Mouse (Mus musculus) layer of hippocampus, adult 2 months (tissue): ENCODE data around the gene Lrp6. TPM values are rescaled to one million over a fixed set of nuclear protein-coding genes. Genes with fewer than 3 reads are reported as not detected.

Experiments
- DNase-seq, 2 experiments: peaks; one replicate each; pipeline ENCODE4 v3.0.0; 2022; ENCODE audit warnings: low spot score in 2 of 2
- H3K27ac ChIP-seq: fragments of 200-600 bp; 2 replicates; pipeline ENCODE4 v1.8.1; 2022
- H3K4me3 ChIP-seq: fragments of 200-600 bp; 2 replicates; pipeline ENCODE4 v1.8.1; 2022; ENCODE audit warnings: mild to moderate bottlenecking
- CTCF ChIP-seq: fragments of 200-600 bp; conservative IDR thresholded peaks from 2 replicates; pipeline ENCODE4 v1.8.1; 2022; ENCODE audit warnings: antibody characterized with exemption, mild to moderate bottlenecking, moderate library complexity
- total RNA-seq, 2 experiments: library from RNA; stranded (reverse); gene quantifications; 2 replicates each; pipeline ENCODE4 v1.2.3; 2021

Gene Lrp6
- total RNA-seq, 2 experiments from 2014 or later, result 49.2 to 54.5 TPM

- Histone ChIP-seq H3K27ac (no peak overlapping the region), H3K4me3 (no peak overlapping the region)
- TF ChIP-seq CTCF, result no peak
- DNase-seq, result no peak
These were observed 31.0 kb upstream of the Lrp6 start for GRCm38 (mm10) chr6:134597651-134598229.

- no peak for TF ChIP-seq CTCF
- Histone ChIP-seq H3K4me3 (no peak overlapping the region), H3K27ac (no peak overlapping the region)
- DNase-seq, result no peak
These were observed 28.0 kb upstream of the Lrp6 start for GRCm38 (mm10) chr6:134594569-134595442.

DNA sequence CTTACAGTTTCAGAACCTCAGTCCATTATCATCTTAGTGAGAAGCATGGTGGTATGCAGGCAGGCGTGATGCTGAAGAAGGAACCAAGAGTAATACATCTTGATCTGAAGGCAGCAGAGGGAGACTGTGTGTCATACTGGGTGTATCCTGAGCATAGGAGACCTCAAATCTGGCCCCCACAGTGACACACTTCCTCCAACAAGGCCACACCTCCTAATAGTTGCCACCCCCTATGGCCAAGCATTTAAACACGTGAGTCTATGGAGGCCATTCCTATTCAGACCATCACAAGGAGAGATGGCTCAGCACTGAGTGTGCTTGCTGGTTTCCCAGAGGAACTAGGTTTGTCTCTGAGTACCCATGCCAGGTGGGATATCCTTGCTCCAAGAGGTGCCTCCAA is 24.8 kb upstream of the Lrp6 start:
- no peak overlapping the region for H3K4me3 ChIP-seq
- H3K27ac ChIP-seq, result no peak overlapping the region
- DNase-seq, result no peak
- TF ChIP-seq CTCF, result no peak

- Histone ChIP-seq H3K27ac (no peak overlapping the region), H3K4me3 (no peak overlapping the region)
- no peak for DNase-seq
- TF ChIP-seq CTCF, result no peak
These were observed 19.5 kb upstream of the Lrp6 start for GRCm38 (mm10) chr6:134586241-134586640.

DNA sequence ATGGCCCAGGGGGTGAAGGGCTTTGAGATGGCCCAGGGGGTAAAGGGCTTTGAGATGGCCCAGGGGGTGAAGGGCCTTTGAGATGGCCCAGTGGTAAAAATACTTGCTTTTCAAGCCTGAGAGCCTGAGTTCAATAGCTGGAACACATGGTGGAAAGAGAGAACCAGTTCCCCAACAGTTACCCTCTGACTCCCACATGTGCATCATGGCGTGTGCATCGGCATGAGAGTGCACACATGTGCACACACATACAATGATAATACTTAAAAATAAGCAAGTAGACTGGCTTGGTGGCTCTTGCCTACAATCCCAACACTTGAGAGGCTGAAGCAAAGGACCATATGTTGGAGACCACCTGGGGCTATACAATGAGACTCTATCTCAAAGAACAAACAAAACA is 17.9 kb upstream of the Lrp6 start:
- TF ChIP-seq CTCF, result no peak
- no peak overlapping the region for H3K27ac ChIP-seq
- no peak overlapping the region for H3K4me3 ChIP-seq
- no peak for DNase-seq

DNA sequence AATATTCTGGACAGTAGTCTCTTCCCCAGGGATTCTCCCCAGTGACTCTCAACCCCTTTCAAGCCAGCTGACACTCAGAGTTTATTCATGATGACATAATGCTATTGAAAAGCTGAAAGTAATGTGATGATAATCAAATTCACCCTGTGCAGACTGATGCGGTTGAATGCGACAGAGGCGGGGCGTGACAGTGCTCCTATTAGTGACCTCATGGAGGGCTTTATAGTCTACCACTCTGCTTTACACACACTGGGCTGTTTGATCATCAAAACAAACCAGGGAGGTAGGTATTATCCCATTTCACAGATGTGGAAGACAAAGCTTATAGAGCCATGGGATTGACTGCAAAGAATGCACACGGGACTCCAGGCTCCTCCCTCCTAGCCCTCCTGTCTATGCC is 15.3 kb upstream of the Lrp6 start:
- H3K4me3 ChIP-seq, result no peak overlapping the region
- TF ChIP-seq CTCF, result no peak
- DNase-seq, result no peak
- no peak overlapping the region for H3K27ac ChIP-seq

GRCm38 (mm10) chr6:134579506-134579905 is 12.7 kb upstream of the Lrp6 start:
- no peak for TF ChIP-seq CTCF
- Histone ChIP-seq H3K27ac (no peak overlapping the region), H3K4me3 (no peak overlapping the region)
- no peak for DNase-seq

- H3K4me3 ChIP-seq, result no peak overlapping the region
- H3K27ac ChIP-seq, result no peak overlapping the region
- TF ChIP-seq CTCF, result no peak
- no peak for DNase-seq
These were observed 11.3 kb upstream of the Lrp6 start for GRCm38 (mm10) chr6:134578039-134578438.

GRCm38 (mm10) chr6:134575288-134575741 is 8.6 kb upstream of the Lrp6 start:
- no peak for DNase-seq
- no peak for TF ChIP-seq CTCF
- H3K27ac ChIP-seq, result no peak overlapping the region
- H3K4me3 ChIP-seq, result no peak overlapping the region

- no peak overlapping the region for H3K27ac ChIP-seq
- no peak for TF ChIP-seq CTCF
- H3K4me3 ChIP-seq, result no peak overlapping the region
- no peak for DNase-seq
These were observed 1.3 kb upstream of the Lrp6 start for GRCm38 (mm10) chr6:134567986-134568556.

- no peak for TF ChIP-seq CTCF
- Histone ChIP-seq H3K4me3 (peak overlapping the region; percentile 70), H3K27ac (peak overlapping the region; percentile 99)
- DNase-seq, result no peak
These were observed 432 bp downstream of the Lrp6 start for GRCm38 (mm10) chr6:134566248-134566817.

DNA sequence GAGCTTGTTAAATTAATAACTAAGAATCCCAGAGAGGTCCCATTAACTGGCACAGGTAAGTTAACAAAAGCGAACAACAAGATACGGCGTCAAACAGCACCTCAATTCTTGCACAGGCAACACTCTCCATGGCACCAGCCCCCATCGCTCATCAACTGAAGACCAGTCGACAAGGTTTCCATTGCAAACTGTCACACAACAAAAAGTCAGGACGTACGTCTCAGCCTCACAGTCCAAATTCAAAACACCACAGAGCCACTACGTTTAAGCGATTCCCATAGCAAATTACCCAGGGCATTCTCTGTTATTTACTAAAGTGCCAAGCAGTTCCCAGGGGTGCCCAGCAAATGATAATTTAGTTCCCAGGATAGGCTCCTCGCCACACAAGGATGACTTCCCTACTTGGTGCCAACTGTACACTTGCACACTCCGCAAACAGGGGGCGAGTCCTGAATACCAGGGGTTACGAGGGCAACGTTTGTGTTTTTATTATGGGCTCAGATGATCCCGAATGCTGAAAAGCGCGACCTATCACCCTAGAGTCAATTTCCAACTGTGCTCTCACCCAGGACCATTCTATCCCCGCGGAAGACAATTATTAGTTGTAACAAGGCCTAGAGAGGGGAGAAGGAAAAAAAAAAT is 1.0 kb downstream of the Lrp6 start:
- TF ChIP-seq CTCF, result no peak
- Histone ChIP-seq H3K4me3 (peak overlapping the region; percentile 70), H3K27ac (peak overlapping the region; percentile 99)
- no peak for DNase-seq

DNA sequence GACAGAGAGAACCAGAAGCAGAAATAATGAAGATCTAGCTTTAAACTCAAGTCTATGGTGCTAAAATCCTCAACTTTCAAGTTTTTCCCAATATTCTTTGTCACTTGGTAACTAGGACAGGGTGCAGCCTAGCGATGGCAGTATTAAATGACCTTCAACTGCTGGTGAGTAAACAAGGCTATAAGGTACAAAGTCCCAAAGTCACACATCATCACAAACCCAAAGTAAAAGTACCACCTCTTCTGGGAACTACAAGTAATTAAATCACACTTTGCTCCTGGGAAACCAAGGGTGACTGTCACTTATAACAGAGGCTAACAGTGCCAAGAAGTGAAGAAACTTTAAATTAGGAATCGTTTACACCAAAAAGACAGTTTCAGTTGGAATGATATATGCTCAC is 2.2 kb downstream of the Lrp6 start:
- no peak for TF ChIP-seq CTCF
- peak overlapping the region; percentile 70; the same call in 1 of the 2 replicates for H3K4me3 ChIP-seq
- DNase-seq, result no peak
- no peak overlapping the region for H3K27ac ChIP-seq
